Mouse (Mus musculus): ENCODE measurements at regions not wholly inside any gene's neighbourhood (a gene's known extent, or its start where the extent isn't known, plus 50 kb on each side); places are given as distances from the start of the nearest gene placed in this dataset.
A peak's percentile ranks its signal among the peaks of the same experiment; 100 is the strongest.

- DNase-seq (ENCODE audit: low read depth, low spot score) = no peak
Measured at GRCm38 (mm10) chr1:23602710-23603291, 158.8 kb upstream of the B3gat2 start.

GRCm38 (mm10) chr1:23629366-23629765, 132.2 kb upstream of the B3gat2 start:
- no peak for DNase-seq (ENCODE audit: low read depth, low spot score)

- DNase-seq (ENCODE audit: low read depth, low spot score) = no peak
Measured at GRCm38 (mm10) chr1:23645093-23645492, 116.5 kb upstream of the B3gat2 start.

- DNase-seq (ENCODE audit: low read depth, low spot score) = no peak
Measured at GRCm38 (mm10) chr1:23648875-23649506, 112.6 kb upstream of the B3gat2 start.

- DNase-seq (ENCODE audit: low read depth, low spot score) = no peak
Measured at GRCm38 (mm10) chr1:23649886-23650285, 111.7 kb upstream of the B3gat2 start.

- no peak for DNase-seq (ENCODE audit: low read depth, low spot score)
Measured at GRCm38 (mm10) chr1:23653628-23654027, 107.9 kb upstream of the B3gat2 start.

GRCm38 (mm10) chr1:23655768-23656167, 105.8 kb upstream of the B3gat2 start:
- no peak for DNase-seq (ENCODE audit: low read depth, low spot score)

- no peak for DNase-seq (ENCODE audit: low read depth, low spot score)
Measured at GRCm38 (mm10) chr1:23656302-23656701, 105.3 kb upstream of the B3gat2 start.

- no peak for DNase-seq (ENCODE audit: low read depth, low spot score)
Measured at GRCm38 (mm10) chr1:23656718-23657117, 104.8 kb upstream of the B3gat2 start.

GRCm38 (mm10) chr1:23670514-23670913, 91.0 kb upstream of the B3gat2 start:
- DNase-seq (ENCODE audit: low read depth, low spot score) = no peak

GRCm38 (mm10) chr1:23674357-23674756, 87.2 kb upstream of the B3gat2 start:
- DNase-seq (ENCODE audit: low read depth, low spot score) = no peak

GRCm38 (mm10) chr1:23676301-23676700, 85.3 kb upstream of the B3gat2 start:
- DNase-seq (ENCODE audit: low read depth, low spot score) = no peak

GRCm38 (mm10) chr1:23689398-23689797, 72.2 kb upstream of the B3gat2 start:
- no peak for DNase-seq (ENCODE audit: low read depth, low spot score)

GRCm38 (mm10) chr1:23705489-23705888, 56.1 kb upstream of the B3gat2 start:
- peak; percentile 64 for DNase-seq (ENCODE audit: low read depth, low spot score)

GRCm38 (mm10) chr1:23706450-23706849, 55.1 kb upstream of the B3gat2 start:
- no peak for DNase-seq (ENCODE audit: low read depth, low spot score)
